Mouse (Mus musculus) forebrain, embryonic 11.5 days (tissue): Measurements from ENCODE around the gene Chst11. TPM values are rescaled to one million over a fixed set of nuclear protein-coding genes. Genes with fewer than 3 reads are reported as not detected.

ENCODE experiments used
- ATAC-seq: fragments of 200-750 bp; cut with Nextera tagmentation; replicated peaks from 2 replicates; pipeline ENCODE4 v1.8.0; 2017; ENCODE audit warnings: moderate TSS enrichment; ENCODE audit not compliant: low FRiP score
- DNase-seq: peaks from one replicate; pipeline ENCODE4 v3.0.0-alpha.2; 2017; ENCODE audit warnings: low spot score
- H3K27ac ChIP-seq: fragments of 300-500 bp; sonication (generic); 2 replicates; pipeline ENCODE4 v1.5.1; 2014; ENCODE audit warnings: low read depth, low read length
- H3K27me3 ChIP-seq: fragments of 300-500 bp; sonication (generic); 2 replicates; pipeline ENCODE4 v1.6.1; 2014; ENCODE audit warnings: mild to moderate bottlenecking, low read length, mixed read lengths; ENCODE audit not compliant: control insufficient read depth, insufficient read depth
- H3K36me3 ChIP-seq: fragments of 300-500 bp; sonication (generic); 2 replicates; pipeline ENCODE4 v1.6.1; 2014; ENCODE audit warnings: mild to moderate bottlenecking, low read length, moderate library complexity, mixed read lengths; ENCODE audit not compliant: control insufficient read depth, insufficient read depth
- H3K4me1 ChIP-seq: fragments of 300-500 bp; sonication (generic); replicated peaks from 2 replicates; pipeline ENCODE4 v1.6.1; 2014; ENCODE audit warnings: low read length, mixed read lengths; ENCODE audit not compliant: control insufficient read depth, insufficient read depth
- H3K4me2 ChIP-seq: fragments of 300-500 bp; sonication (generic); 2 replicates; pipeline ENCODE4 v1.6.1; 2014; ENCODE audit warnings: low read depth, mild to moderate bottlenecking, low read length, moderate library complexity, mixed read lengths; ENCODE audit not compliant: severe bottlenecking
- H3K4me3 ChIP-seq: fragments of 300-500 bp; sonication (generic); 2 replicates; pipeline ENCODE4 v1.5.1; 2014; ENCODE audit warnings: low read depth, low read length
- H3K9ac ChIP-seq: fragments of 300-500 bp; sonication (generic); 2 replicates; pipeline ENCODE4 v1.6.1; 2014; ENCODE audit warnings: low read length
- H3K9me3 ChIP-seq: fragments of 300-500 bp; sonication (generic); 2 replicates; pipeline ENCODE4 v1.6.1; 2016; ENCODE audit warnings: low read length, mixed read lengths; ENCODE audit not compliant: control insufficient read depth
- WGBS: fragments of 180-500 bp; shearing (Covaris S2); extraction: QIAGEN DNeasy Blood & Tissue Kit; methylation state at CpG from one replicate; pipeline ENCODE4 v1.1.7; 2014; 5-methylcytosine and 5-hydroxymethylcytosine counted together
- polyA plus RNA-seq: library from polyadenylated mRNA; unstranded; fragments of >200 nt; fragmentation: Nextera tagmentation; extraction: Ambion mirVana; gene quantifications from 2 replicates; pipeline ENCODE4 v1.2.1, GENCODE M21; 2014

Chst11 gene
- polyA plus RNA-seq, 1 experiment from 2014 or later: 1.9 TPM

DNA sequence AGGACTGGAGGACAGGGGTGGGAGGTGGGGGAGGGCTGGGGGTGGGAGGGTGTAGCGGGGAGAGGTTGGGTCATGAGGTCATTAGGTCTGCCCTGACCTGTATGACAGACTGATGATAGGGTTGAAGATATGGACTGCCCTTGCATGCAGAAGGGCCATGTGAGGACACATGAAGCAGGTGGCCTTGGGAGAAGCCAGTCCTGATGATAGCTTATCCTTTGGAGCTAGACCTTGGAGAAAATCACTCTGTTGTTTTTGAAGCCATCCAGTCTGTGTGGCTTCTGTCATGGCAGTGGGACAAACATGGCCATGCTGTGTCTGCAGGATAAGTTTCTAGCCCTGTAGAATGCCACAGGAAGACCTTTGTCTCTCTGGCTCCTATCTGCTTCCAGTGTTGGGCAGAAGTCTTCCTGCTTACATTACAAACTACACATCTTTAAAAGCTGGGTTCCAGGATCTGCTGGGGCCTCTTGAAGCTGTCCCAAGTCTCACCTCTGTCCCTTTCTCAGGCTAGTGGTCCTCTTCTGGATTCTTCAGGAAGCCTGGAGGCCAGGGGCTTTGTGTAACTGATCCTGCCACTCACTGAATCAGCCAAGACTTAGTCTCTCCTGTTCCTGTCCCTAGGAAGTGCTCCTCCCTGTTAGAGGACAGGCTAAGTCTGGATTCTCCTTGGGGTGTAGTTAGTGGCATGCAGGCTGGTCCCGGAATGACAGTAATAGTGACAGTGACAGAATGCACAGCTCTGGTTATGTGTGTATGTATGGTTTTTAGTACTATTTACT is 58.4 kb downstream of the Chst11 start:
- no peak overlapping the region for H3K4me2 ChIP-seq
- no peaks in the 10 kb centered on the region for H3K27me3 ChIP-seq
- peaks cover 8% of the 10 kb centered on the region for H3K4me1 ChIP-seq
- no peaks in the 10 kb centered on the region for H3K9me3 ChIP-seq
- no peak overlapping the region for H3K4me3 ChIP-seq
- no peak overlapping the region for H3K9ac ChIP-seq
- 53% methylated on average over 2 of the region's 2 CpGs for WGBS
- H3K27ac ChIP-seq: no peak overlapping the region
- DNase-seq (no peak), ATAC-seq (0 out of 2 replicates have a peak, but pooled peaks have one; percentile 36)
- no peaks in the 10 kb centered on the region for H3K36me3 ChIP-seq

DNA sequence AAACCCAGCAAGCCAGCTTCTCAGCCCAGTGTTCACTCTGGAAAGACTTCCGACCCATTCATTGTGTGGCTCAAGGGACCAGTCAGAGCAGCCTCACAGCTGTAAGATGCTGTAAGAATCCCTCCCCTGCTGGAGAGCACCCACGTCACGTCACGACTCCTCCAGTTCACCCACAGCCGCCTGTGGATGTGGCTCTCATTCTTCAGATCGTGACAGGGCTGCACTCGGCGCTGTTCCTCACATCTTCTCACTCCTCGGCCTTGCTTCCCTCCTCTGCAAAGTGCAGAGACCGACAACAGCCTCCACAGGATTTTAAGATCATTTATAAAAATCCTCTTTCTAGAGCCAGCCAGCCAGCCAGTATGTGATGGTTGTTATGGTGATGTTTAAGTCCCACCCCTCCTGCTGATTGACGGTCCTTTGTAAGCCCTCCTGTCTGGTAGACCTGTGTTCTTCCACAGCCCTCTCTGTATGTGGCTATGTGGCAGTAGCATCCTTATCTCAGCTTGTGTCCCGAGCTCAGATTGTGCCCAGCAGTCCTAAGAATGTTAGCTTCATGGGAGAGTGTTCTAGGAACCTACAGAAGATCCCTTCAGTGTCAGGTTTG is 64.0 kb downstream of the Chst11 start:
- Histone ChIP-seq H3K27ac (no peak overlapping the region), H3K4me3 (no peak overlapping the region), H3K9ac (no peak overlapping the region), H3K36me3 (no peaks in the 10 kb centered on the region), H3K4me1 (0 out of 2 replicates have a peak, but pooled peaks cover 3% of the 10 kb centered on the region), H3K4me2 (no peak overlapping the region), H3K9me3 (no peaks in the 10 kb centered on the region), H3K27me3 (no peaks in the 10 kb centered on the region)
- DNase-seq (no peak), ATAC-seq (no peak)
- 69% methylated on average over 12 of the region's 12 CpGs for WGBS

DNA sequence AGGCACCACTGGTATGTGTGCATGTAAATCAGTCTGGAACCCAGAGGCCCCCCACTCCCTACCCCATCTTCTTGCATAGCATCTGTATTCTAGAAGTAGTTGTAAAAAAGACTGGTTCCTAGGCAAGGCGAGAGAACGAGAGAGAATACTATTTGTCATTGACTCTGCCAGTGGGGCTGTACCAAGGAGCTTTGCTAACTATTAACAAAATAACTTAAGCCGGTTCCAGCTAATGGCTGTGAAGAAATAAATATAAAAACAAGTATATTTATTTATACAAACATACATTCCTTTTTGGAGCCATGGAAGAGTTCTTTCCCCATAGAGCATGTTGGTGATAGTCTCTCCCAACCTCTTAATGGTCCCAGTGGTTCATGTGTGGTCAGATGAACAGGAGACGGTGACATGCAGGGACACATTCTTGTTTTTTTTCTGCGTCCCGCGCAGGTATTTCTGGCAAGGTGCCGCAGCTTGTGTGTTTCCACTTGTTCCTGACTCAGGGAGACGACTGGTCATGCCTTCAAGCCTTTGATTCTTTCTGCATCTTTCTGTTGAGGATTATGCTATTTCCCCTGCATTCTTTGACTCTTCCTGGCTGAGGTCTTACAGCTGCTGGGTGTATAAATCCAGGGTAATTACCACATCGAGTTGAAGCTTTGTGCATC is 68.7 kb downstream of the Chst11 start:
- H3K4me2 ChIP-seq: no peak overlapping the region
- no peak for ATAC-seq
- H3K27ac ChIP-seq: no peak overlapping the region

DNA sequence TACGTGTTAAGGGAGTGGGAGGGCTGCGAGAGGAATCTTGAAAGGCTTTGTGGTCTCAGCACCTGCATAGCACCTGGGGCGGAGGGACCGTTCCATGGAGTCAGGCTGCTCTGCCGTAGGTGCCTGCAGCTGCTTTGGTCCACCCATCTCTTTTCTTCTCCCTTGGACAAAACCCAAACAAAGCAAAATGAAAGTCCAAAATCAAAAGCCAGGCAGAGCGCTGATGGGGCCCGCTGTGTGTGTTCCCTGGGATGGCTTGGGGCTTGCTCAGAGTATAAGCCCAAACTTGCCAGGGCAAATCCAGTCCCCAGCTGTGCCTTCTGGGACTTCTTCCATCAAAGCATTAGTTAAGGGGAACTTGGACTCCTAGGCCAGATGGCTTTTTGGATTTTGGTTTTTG is 71.0 kb downstream of the Chst11 start:
- no peak overlapping the region for H3K4me3 ChIP-seq
- ATAC-seq (no peak), DNase-seq (no peak)
- 75% methylated on average over 7 of the region's 7 CpGs for whole genome bisulfite sequencing
- no peak overlapping the region for H3K9ac ChIP-seq
- H3K27me3 ChIP-seq: no peaks in the 10 kb centered on the region
- H3K27ac ChIP-seq: no peak overlapping the region
- no peaks in the 10 kb centered on the region for H3K36me3 ChIP-seq
- no peaks in the 10 kb centered on the region for H3K9me3 ChIP-seq
- no peak overlapping the region for H3K4me2 ChIP-seq
- no peaks in the 10 kb centered on the region; the same call in 1 of the 2 replicates for H3K4me1 ChIP-seq

More for the DNA sequence above, 68.7 kb downstream of the Chst11 start:
- DNase-seq: no peak
- no peak overlapping the region for H3K4me3 ChIP-seq
- H3K36me3 ChIP-seq: no peaks in the 10 kb centered on the region
- H3K9ac ChIP-seq: no peak overlapping the region
- no peaks in the 10 kb centered on the region for H3K27me3 ChIP-seq
- H3K4me1 ChIP-seq: peaks cover 3% of the 10 kb centered on the region; the same call in 1 of the 2 replicates
- no peaks in the 10 kb centered on the region for H3K9me3 ChIP-seq
- 89% methylated on average over 10 of the region's 10 CpGs for WGBS

DNA sequence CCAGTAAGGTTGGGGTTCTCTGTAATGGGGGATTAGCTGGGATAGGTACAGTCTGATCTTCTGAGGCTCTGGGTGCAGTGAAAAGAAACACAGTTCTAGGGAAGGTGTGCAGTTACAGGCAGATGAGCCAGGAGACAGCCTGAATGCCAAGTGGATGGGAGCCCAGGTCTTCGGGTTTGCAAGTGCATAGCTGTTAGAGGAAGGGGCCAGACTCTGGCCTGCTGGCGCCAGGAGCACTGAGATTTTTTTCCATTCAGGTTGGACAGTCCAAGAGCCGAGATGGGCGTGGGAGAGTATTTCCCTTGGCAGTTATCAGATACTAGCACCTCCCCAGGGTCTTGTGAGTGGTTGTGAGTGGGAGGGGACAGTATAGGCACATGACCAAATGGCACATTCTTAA is 71.6 kb downstream of the Chst11 start:
- Histone ChIP-seq H3K36me3 (no peaks in the 10 kb centered on the region), H3K4me3 (no peak overlapping the region), H3K9me3 (no peaks in the 10 kb centered on the region), H3K4me1 (no peaks in the 10 kb centered on the region; the same call in 1 of the 2 replicates), H3K27me3 (no peaks in the 10 kb centered on the region), H3K9ac (no peak overlapping the region), H3K27ac (no peak overlapping the region), H3K4me2 (no peak overlapping the region)
- 83% methylated on average over 4 of the region's 4 CpGs for WGBS
- no peak for ATAC-seq
- DNase-seq: no peak

DNA sequence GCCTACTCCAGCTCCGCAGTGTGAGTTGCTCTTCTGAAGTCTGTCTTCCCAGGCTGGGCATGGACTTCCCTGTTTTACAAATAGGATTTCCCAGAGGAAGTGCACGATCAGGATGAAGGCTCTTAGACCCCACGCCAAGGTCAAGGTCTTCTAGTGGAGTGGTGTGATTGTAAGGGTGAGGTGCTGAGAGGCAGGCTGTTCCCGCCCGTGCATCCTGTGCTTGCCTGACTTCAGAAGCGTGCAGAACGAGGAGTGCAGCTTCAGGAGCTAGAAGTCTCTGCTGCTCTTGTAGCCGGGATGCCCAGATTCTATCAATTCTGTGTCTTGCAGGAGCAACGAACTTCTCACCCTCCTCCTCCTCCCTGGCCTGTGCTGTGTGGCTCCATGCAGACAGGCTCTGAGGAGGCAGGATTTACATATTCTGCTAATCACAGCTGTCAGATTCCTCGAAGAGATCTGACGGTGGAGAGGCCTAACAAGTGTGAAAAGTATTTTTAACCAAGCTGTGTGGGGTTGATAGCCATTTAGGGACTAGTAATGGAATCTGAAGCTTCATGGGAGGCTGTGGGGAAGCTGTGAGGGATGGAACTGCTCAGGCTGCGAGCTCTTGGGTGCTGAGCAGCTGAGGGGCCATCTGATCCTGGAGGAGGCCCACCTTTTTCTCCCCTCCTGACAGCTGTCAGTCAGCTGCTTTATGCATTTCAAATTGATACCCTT is 74.9 kb downstream of the Chst11 start:
- ATAC-seq (no peak), DNase-seq (no peak)
- H3K9ac ChIP-seq: no peak overlapping the region
- no peak overlapping the region for H3K27ac ChIP-seq
- H3K27me3 ChIP-seq: no peaks in the 10 kb centered on the region
- H3K4me2 ChIP-seq: no peak overlapping the region
- no peaks in the 10 kb centered on the region for H3K9me3 ChIP-seq
- H3K4me3 ChIP-seq: no peak overlapping the region
- H3K36me3 ChIP-seq: no peaks in the 10 kb centered on the region
- H3K4me1 ChIP-seq: no peaks in the 10 kb centered on the region; the same call in 1 of the 2 replicates
- 60% methylated on average over 12 of the region's 12 CpGs for WGBS

DNA sequence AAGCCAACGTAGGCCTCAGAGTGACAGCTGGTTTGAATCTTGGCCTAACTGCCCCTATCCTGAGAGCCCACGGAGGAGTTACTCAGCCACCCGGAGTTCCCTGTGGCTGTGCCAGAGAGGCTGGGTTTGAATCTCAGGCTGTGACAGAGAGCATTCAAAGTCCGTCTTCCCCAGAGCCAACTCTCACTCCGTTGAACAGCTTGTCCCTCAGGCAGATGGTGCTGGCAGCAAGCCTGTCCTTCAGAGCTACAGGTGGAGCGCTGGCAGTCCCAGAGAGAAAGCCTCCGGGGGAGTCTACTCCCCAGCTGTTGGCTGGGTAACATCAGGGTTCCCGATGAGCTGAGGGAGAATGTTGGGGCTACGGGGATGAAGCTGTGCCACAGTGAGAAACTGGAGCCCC is 77.0 kb downstream of the Chst11 start:
- no peaks in the 10 kb centered on the region for H3K27me3 ChIP-seq
- no peak overlapping the region for H3K4me3 ChIP-seq
- H3K9me3 ChIP-seq: no peaks in the 10 kb centered on the region
- no peaks in the 10 kb centered on the region; the same call in 1 of the 2 replicates for H3K4me1 ChIP-seq
- ATAC-seq (no peak), DNase-seq (no peak)
- H3K9ac ChIP-seq: no peak overlapping the region
- H3K27ac ChIP-seq: no peak overlapping the region
- H3K4me2 ChIP-seq: no peak overlapping the region
- H3K36me3 ChIP-seq: no peaks in the 10 kb centered on the region
- WGBS: 87% methylated on average over 9 of the region's 9 CpGs

DNA sequence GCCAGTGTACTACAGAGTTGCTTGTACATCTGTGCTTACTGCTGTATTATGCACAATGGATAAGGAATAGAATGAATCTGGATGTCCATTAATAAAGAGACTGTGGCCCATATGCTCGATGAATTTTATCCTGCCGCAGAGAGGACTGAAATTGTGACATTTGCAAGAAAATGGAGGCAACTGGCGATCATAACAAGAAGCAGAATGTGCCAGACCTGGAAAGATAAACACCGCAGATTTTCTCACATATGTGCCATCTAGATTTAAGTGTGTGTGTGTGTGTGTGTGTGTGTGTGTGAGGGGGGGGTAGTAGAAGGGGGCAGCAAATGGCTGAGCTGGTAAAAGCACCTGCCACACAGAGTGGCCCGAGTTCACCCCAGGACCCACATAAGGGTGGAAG is 79.5 kb downstream of the Chst11 start:
- DNase-seq (no peak), ATAC-seq (no peak)
- no peaks in the 10 kb centered on the region for H3K9me3 ChIP-seq
- no peaks in the 10 kb centered on the region for H3K36me3 ChIP-seq
- H3K4me1 ChIP-seq: no peaks in the 10 kb centered on the region
- no peaks in the 10 kb centered on the region for H3K27me3 ChIP-seq
- no peak overlapping the region for H3K4me3 ChIP-seq
- 90% methylated on average over 5 of the region's 5 CpGs for WGBS
- H3K4me2 ChIP-seq: no peak overlapping the region
- no peak overlapping the region for H3K9ac ChIP-seq
- H3K27ac ChIP-seq: no peak overlapping the region
